Mouse (Mus musculus) hindbrain, embryonic 11.5 days (tissue): ENCODE results near the gene Prdm10. TPM values are rescaled to one million over a fixed set of nuclear protein-coding genes. Genes with fewer than 3 reads are reported as not detected.

Experiments
- ATAC-seq: fragments of 200-750 bp; cut with Nextera tagmentation; 2 replicates; pipeline ENCODE4 v1.8.0; 2017; ENCODE audit warnings: mild to moderate bottlenecking, moderate TSS enrichment, moderate library complexity; ENCODE audit not compliant: low FRiP score
- DNase-seq: peaks from one replicate; pipeline ENCODE4 v3.0.0-alpha.2; 2015; ENCODE audit warnings: low spot score
- H3K27ac ChIP-seq: fragments of 300-500 bp; sonication (generic); 2 replicates; pipeline ENCODE4 v1.5.1; 2014; ENCODE audit warnings: mild to moderate bottlenecking, low read depth, low read length
- H3K27me3 ChIP-seq: fragments of 300-500 bp; sonication (generic); 2 replicates; pipeline ENCODE4 v1.6.1; 2014; ENCODE audit warnings: mild to moderate bottlenecking, low read length, moderate library complexity, mixed read lengths; ENCODE audit not compliant: control insufficient read depth, insufficient read depth
- H3K36me3 ChIP-seq: fragments of 300-500 bp; sonication (generic); 2 replicates; pipeline ENCODE4 v1.6.1; 2014; ENCODE audit warnings: mild to moderate bottlenecking, low read length, moderate library complexity, mixed read lengths; ENCODE audit not compliant: control insufficient read depth, insufficient read depth
- H3K4me1 ChIP-seq: fragments of 300-500 bp; sonication (generic); replicated peaks from 2 replicates; pipeline ENCODE4 v1.6.1; 2014; ENCODE audit warnings: low read length, mixed read lengths; ENCODE audit not compliant: control insufficient read depth, insufficient read depth
- H3K4me2 ChIP-seq: fragments of 300-500 bp; sonication (generic); replicated peaks from 2 replicates; pipeline ENCODE4 v1.6.1; 2014; ENCODE audit warnings: mild to moderate bottlenecking, low read depth, low read length
- H3K4me3 ChIP-seq: fragments of 300-500 bp; sonication (generic); 2 replicates; pipeline ENCODE4 v1.5.1; 2014; ENCODE audit warnings: low read depth, low read length
- H3K9ac ChIP-seq: fragments of 300-500 bp; sonication (generic); 2 replicates; pipeline ENCODE4 v1.6.1; 2014; ENCODE audit warnings: low read depth, low read length
- H3K9me3 ChIP-seq: fragments of 300-500 bp; sonication (generic); 2 replicates; pipeline ENCODE4 v1.6.1; 2016; ENCODE audit warnings: low read length; ENCODE audit not compliant: control insufficient read depth
- WGBS: fragments of 180-500 bp; shearing (Covaris S2); extraction: QIAGEN DNeasy Blood & Tissue Kit; methylation state at CpG from one replicate; pipeline ENCODE4 v1.1.7; 2014; 5-methylcytosine and 5-hydroxymethylcytosine counted together
- polyA plus RNA-seq: library from polyadenylated mRNA; unstranded; fragments of >200 nt; fragmentation: Nextera tagmentation; extraction: Ambion mirVana; gene quantifications from 2 replicates; pipeline ENCODE4 v1.2.1, GENCODE M21; 2014

Prdm10 gene
- polyA plus RNA-seq, 1 experiment from 2014 or later, result 7.5 TPM

GRCm38 (mm10) chr9:31320734-31321133 is 40.4 kb downstream of the Prdm10 start:
- H3K27me3 ChIP-seq, result no peaks in the 10 kb centered on the region
- DNase-seq (no peak), ATAC-seq (no peak)
- H3K36me3 ChIP-seq, result no peaks in the 10 kb centered on the region
- H3K9ac ChIP-seq, result no peak overlapping the region
- H3K4me2 ChIP-seq, result no peak overlapping the region
- H3K4me1 ChIP-seq, result no peaks in the 10 kb centered on the region
- H3K9me3 ChIP-seq, result no peaks in the 10 kb centered on the region
- 55% methylated on average over 1 of the region's 1 CpGs for WGBS
- H3K4me3 ChIP-seq, result no peak overlapping the region
- no peak overlapping the region for H3K27ac ChIP-seq

GRCm38 (mm10) chr9:31321526-31321925 is 41.2 kb downstream of the Prdm10 start:
- H3K4me3 ChIP-seq, result no peak overlapping the region
- H3K9me3 ChIP-seq, result no peaks in the 10 kb centered on the region
- no peaks in the 10 kb centered on the region for H3K36me3 ChIP-seq
- 38% methylated on average over 4 of the region's 4 CpGs for WGBS
- H3K27me3 ChIP-seq, result no peaks in the 10 kb centered on the region
- no peak for ATAC-seq
- no peaks in the 10 kb centered on the region for H3K4me1 ChIP-seq
- no peak overlapping the region for H3K27ac ChIP-seq
- H3K9ac ChIP-seq, result no peak overlapping the region
- no peak for DNase-seq
- H3K4me2 ChIP-seq, result no peak overlapping the region

- Histone ChIP-seq H3K27ac (no peak overlapping the region), H3K36me3 (no peaks in the 10 kb centered on the region), H3K27me3 (no peaks in the 10 kb centered on the region), H3K9me3 (no peaks in the 10 kb centered on the region), H3K4me3 (no peak overlapping the region), H3K4me2 (no peak overlapping the region), H3K9ac (no peak overlapping the region), H3K4me1 (no peaks in the 10 kb centered on the region)
- no peak for ATAC-seq
- DNase-seq, result no peak
- 74% methylated on average over 5 of the region's 5 CpGs for WGBS
Observed at GRCm38 (mm10) chr9:31322090-31322489, 41.8 kb downstream of the Prdm10 start.

GRCm38 (mm10) chr9:31330816-31331215 is 50.5 kb downstream of the Prdm10 start:
- ATAC-seq (no peak), DNase-seq (no peak)
- Histone ChIP-seq H3K4me1 (no peaks in the 10 kb centered on the region), H3K27ac (no peak overlapping the region), H3K27me3 (no peaks in the 10 kb centered on the region), H3K9ac (no peak overlapping the region), H3K9me3 (no peaks in the 10 kb centered on the region), H3K36me3 (no peaks in the 10 kb centered on the region), H3K4me2 (no peak overlapping the region), H3K4me3 (no peak overlapping the region)
- 80% methylated on average over 3 of the region's 3 CpGs for WGBS

GRCm38 (mm10) chr9:31331246-31331645 is 50.9 kb downstream of the Prdm10 start:
- H3K27me3 ChIP-seq, result no peaks in the 10 kb centered on the region
- no peak overlapping the region for H3K9ac ChIP-seq
- ATAC-seq (no peak), DNase-seq (no peak)
- H3K4me1 ChIP-seq, result no peaks in the 10 kb centered on the region
- WGBS, result 51% methylated on average over 4 of the region's 4 CpGs
- H3K4me2 ChIP-seq, result no peak overlapping the region
- H3K27ac ChIP-seq, result no peak overlapping the region
- no peak overlapping the region for H3K4me3 ChIP-seq
- no peaks in the 10 kb centered on the region for H3K9me3 ChIP-seq
- H3K36me3 ChIP-seq, result no peaks in the 10 kb centered on the region

GRCm38 (mm10) chr9:31331906-31332305 is 51.6 kb downstream of the Prdm10 start:
- H3K9me3 ChIP-seq, result no peaks in the 10 kb centered on the region
- H3K4me2 ChIP-seq, result no peak overlapping the region
- H3K4me1 ChIP-seq, result no peaks in the 10 kb centered on the region
- H3K9ac ChIP-seq, result no peak overlapping the region
- 71% methylated on average over 3 of the region's 3 CpGs for WGBS
- no peaks in the 10 kb centered on the region for H3K36me3 ChIP-seq
- H3K27me3 ChIP-seq, result no peaks in the 10 kb centered on the region
- no peak overlapping the region for H3K4me3 ChIP-seq
- ATAC-seq (no peak), DNase-seq (no peak)
- no peak overlapping the region for H3K27ac ChIP-seq

GRCm38 (mm10) chr9:31332826-31333225 is 52.5 kb downstream of the Prdm10 start:
- no peaks in the 10 kb centered on the region for H3K9me3 ChIP-seq
- DNase-seq (no peak), ATAC-seq (no peak)
- no peak overlapping the region for H3K4me2 ChIP-seq
- no peak overlapping the region for H3K27ac ChIP-seq
- H3K4me1 ChIP-seq, result no peaks in the 10 kb centered on the region
- H3K9ac ChIP-seq, result no peak overlapping the region
- no peak overlapping the region for H3K4me3 ChIP-seq
- H3K36me3 ChIP-seq, result no peaks in the 10 kb centered on the region
- H3K27me3 ChIP-seq, result no peaks in the 10 kb centered on the region

- H3K9me3 ChIP-seq, result no peaks in the 10 kb centered on the region
- 88% methylated on average over 6 of the region's 6 CpGs for WGBS
Observed at GRCm38 (mm10) chr9:31334991-31335390, 54.7 kb downstream of the Prdm10 start.

GRCm38 (mm10) chr9:31344289-31344831 is 64.0 kb downstream of the Prdm10 start:
- no peak for ATAC-seq
- H3K27ac ChIP-seq, result no peak overlapping the region
- H3K9ac ChIP-seq, result no peak overlapping the region
- 66% methylated on average over 11 of the region's 11 CpGs for WGBS
- no peak for DNase-seq
- no peaks in the 10 kb centered on the region for H3K36me3 ChIP-seq
- no peak overlapping the region for H3K4me3 ChIP-seq
- peaks cover 3% of the 10 kb centered on the region for H3K4me1 ChIP-seq
- H3K4me2 ChIP-seq, result no peak overlapping the region
- H3K9me3 ChIP-seq, result no peaks in the 10 kb centered on the region
- H3K27me3 ChIP-seq, result no peaks in the 10 kb centered on the region

More at GRCm38 (mm10) chr9:31334991-31335390, 54.7 kb downstream of the Prdm10 start:
- no peak overlapping the region for H3K4me2 ChIP-seq
- no peaks in the 10 kb centered on the region for H3K4me1 ChIP-seq
- no peak overlapping the region for H3K27ac ChIP-seq
- no peak for ATAC-seq
- no peak for DNase-seq
- H3K36me3 ChIP-seq, result no peaks in the 10 kb centered on the region
- no peak overlapping the region for H3K4me3 ChIP-seq
- H3K27me3 ChIP-seq, result no peaks in the 10 kb centered on the region
- no peak overlapping the region for H3K9ac ChIP-seq
